Mouse (Mus musculus): Measurements from ENCODE around the gene Tnfsf13. TPM values are rescaled to one million over a fixed set of nuclear protein-coding genes. Genes with fewer than 3 reads are reported as not detected.
A peak's percentile ranks its signal among the peaks of the same experiment; 100 is the strongest.
"Not testable (repeated sequence)": the region's sequence is repeated elsewhere in the genome, so short reads cannot be mapped to it uniquely, and the experiment has no call there.

The Tnfsf13 gene
- total RNA-seq (2014; rRNA removed; ENCODE audit: low replicate concordance) (0.81 TPM in 1 of 2 replicates, not detected in the other), polyA plus RNA-seq (2015; fragmentation: Nextera tagmentation; extraction: Ambion mirVana) (0.57 and 0.89 TPM in 2 replicates)

DNA sequence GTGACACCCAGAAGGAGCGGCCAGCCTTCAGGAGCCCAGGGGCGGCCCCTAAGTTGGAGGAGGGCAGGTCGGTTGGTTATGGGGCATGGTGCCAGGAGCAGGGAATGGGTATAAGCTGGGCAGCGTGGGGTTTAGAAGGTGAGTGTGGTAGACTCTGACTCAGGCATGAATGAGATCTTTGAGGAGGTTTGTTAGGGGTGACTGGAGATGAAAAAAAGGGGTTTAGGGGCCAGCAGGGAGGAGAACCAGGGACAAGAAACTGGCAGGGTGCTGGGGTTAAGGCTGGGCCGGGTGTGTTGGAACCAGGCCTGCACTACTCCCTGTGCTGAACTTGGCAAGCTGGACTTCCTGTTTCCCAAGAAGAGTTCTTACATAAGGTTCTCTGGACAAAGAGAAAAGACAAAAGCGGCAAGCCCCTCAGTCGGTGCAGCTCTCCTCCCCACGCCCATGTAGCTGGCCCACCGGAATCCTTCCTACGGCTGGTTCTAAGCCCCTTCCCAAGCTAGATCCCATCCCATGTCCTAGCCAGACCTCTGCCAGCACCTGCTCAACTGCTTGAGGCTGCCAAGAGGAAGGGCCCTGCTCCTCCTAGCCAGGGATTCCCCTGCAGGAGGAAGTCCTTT, at the start of gene Tnfsf13:
TSS of gene Tnfsf13 (minus strand) at position 259 of the 623 bp plus-strand sequence.
- H3K9me3 ChIP-seq (replicated peaks; ENCODE audit: control insufficient read depth, low read length), result no peaks in the 10 kb centered on the region
- H3K27me3 ChIP-seq (ENCODE audit: control insufficient read depth, insufficient read depth, low read length), result no peaks in the 10 kb centered on the region
- DNase-seq (ENCODE audit: low spot score), result peak; percentile 79
- TF ChIP-seq EP300 (IDR thresholded peaks at IDR 0.05; ENCODE audit: low read depth), result no peak
- no peak for TF ChIP-seq CTCF (IDR thresholded peaks at IDR 0.05; ENCODE audit: low read depth)
- peak within 1 kb of the TSS; percentile 87 for H3K27ac ChIP-seq (ENCODE audit: low read depth)
- no peaks in the 10 kb centered on the region for H3K36me3 ChIP-seq (replicated peaks; ENCODE audit: control insufficient read depth, insufficient read depth, low read length)
- H3K4me3 ChIP-seq (ENCODE audit: low read depth, low read length), result no peak within 1 kb of the TSS
- WGBS, result 46% methylated on average over 10 of the region's 10 CpGs
- peak; percentile 28; the same call in 1 of the 2 replicates for ATAC-seq (ENCODE audit: insufficient read depth, low read depth)
- H3K4me1 ChIP-seq (ENCODE audit: control insufficient read depth, insufficient read depth), result peaks cover 28% of the 10 kb centered on the region
- H3K4me2 ChIP-seq (ENCODE audit: low read depth, low read length), result peak within 1 kb of the TSS; percentile 41
- H3K9ac ChIP-seq (replicated peaks; ENCODE audit: low read depth, low read length), result 0 out of 2 replicates have a peak within 1 kb of the TSS, but pooled peaks have one; percentile 15

DNA sequence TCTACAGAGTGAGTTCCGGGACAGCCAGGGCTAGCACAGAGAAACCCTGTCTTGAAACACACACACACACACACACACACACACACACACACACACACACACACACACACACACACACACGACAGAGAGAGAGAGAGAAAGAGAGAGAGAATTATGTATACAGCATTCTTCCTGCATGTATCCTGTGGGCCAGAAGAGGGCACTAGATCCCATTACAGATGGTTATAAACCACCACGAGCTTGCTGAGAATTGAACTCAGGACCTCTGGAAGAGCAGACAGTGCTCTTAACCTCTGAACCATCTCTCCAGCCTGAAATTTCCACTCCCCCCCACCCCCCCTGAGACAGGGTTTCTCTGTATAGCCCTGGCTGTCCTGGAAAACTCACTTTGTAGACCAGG, 45.8 kb upstream of the Tnfsf13 start:
- H3K27ac ChIP-seq (ENCODE audit: low read depth); H3K4me1 ChIP-seq (ENCODE audit: control insufficient read depth, insufficient read depth); H3K4me3 ChIP-seq (ENCODE audit: low read depth, low read length); H3K4me2 ChIP-seq (ENCODE audit: low read depth, low read length); ATAC-seq (ENCODE audit: insufficient read depth, low read depth); H3K9ac ChIP-seq (replicated peaks; ENCODE audit: low read depth, low read length); H3K9me3 ChIP-seq (replicated peaks; ENCODE audit: control insufficient read depth, low read length); H3K27me3 ChIP-seq (ENCODE audit: control insufficient read depth, insufficient read depth, low read length); DNase-seq (ENCODE audit: low spot score): not testable (repeated sequence)
- 79% methylated on average over 2 of the region's 3 CpGs for WGBS
- H3K36me3 ChIP-seq (replicated peaks; ENCODE audit: control insufficient read depth, insufficient read depth, low read length), result peaks cover 26% of the 10 kb centered on the region
- TF ChIP-seq CTCF (IDR thresholded peaks at IDR 0.05; ENCODE audit: low read depth), result peak; percentile 22; the same call in 1 of the 2 replicates

DNA sequence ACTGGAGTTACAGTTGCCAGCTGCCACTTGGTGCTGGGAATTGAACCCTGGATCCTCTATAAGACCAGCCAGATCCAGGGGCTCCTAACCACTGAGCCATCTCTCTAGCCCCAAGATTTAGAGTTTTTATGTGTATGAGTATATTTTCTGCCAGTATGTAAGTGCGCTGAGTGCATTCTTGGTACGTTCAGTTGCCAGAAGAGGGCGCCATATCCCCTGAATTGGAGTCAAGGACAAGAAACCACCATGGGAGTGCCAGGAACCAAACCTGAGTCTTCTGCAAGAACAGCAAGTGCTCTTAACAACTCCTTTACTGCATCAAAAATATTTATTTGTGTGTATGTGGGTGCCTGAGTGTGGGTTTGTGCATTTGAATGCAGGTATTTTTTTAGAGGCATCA, 43.5 kb upstream of the Tnfsf13 start:
- no peaks in the 10 kb centered on the region for H3K9me3 ChIP-seq (replicated peaks; ENCODE audit: control insufficient read depth, low read length)
- no peak overlapping the region for H3K27ac ChIP-seq (ENCODE audit: low read depth)
- H3K36me3 ChIP-seq (replicated peaks; ENCODE audit: control insufficient read depth, insufficient read depth, low read length), result peaks cover 3% of the 10 kb centered on the region
- DNase-seq (ENCODE audit: low spot score), result peak; percentile 10
- TF ChIP-seq CTCF (IDR thresholded peaks at IDR 0.05; ENCODE audit: low read depth) (peak; percentile 37), EP300 (IDR thresholded peaks at IDR 0.05; ENCODE audit: low read depth) (no peak)
- H3K4me3 ChIP-seq (ENCODE audit: low read depth, low read length), result no peak overlapping the region
- no peaks in the 10 kb centered on the region for H3K27me3 ChIP-seq (ENCODE audit: control insufficient read depth, insufficient read depth, low read length)
- no peaks in the 10 kb centered on the region for H3K4me1 ChIP-seq (ENCODE audit: control insufficient read depth, insufficient read depth)
- no peak overlapping the region for H3K4me2 ChIP-seq (ENCODE audit: low read depth, low read length)
- ATAC-seq (ENCODE audit: insufficient read depth, low read depth), result no peak
- WGBS, result 32% methylated on average over 3 of the region's 3 CpGs
- H3K9ac ChIP-seq (replicated peaks; ENCODE audit: low read depth, low read length), result no peak overlapping the region

DNA sequence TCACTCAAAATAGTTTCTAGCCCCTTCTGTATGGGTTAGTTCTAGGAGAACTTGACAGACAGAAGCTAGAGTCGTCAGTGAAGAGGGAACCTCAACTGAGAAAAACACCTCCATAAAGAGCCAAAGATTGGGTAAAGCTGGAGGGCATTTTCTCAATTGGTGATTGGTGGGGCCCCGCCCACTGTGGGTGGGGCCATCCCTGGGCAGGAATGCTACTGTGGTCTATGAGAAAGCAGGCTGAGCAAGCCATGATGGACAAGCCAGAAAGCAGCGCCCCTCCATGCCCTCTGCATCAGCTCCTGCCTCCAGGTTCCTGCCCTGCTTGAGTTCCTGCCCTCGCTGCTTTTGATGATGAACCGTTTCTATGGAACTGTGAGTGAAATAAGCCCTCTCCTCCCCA, 40.4 kb upstream of the Tnfsf13 start:
- no peak overlapping the region for H3K4me3 ChIP-seq (ENCODE audit: low read depth, low read length)
- no peak overlapping the region for H3K9ac ChIP-seq (replicated peaks; ENCODE audit: low read depth, low read length)
- H3K4me1 ChIP-seq (ENCODE audit: control insufficient read depth, insufficient read depth), result no peaks in the 10 kb centered on the region
- 24% methylated on average over 5 of the region's 5 CpGs for WGBS
- H3K9me3 ChIP-seq (replicated peaks; ENCODE audit: control insufficient read depth, low read length), result no peaks in the 10 kb centered on the region
- no peaks in the 10 kb centered on the region for H3K36me3 ChIP-seq (replicated peaks; ENCODE audit: control insufficient read depth, insufficient read depth, low read length)
- H3K4me2 ChIP-seq (ENCODE audit: low read depth, low read length), result no peak overlapping the region
- no peak overlapping the region for H3K27ac ChIP-seq (ENCODE audit: low read depth)
- TF ChIP-seq CTCF (IDR thresholded peaks at IDR 0.05; ENCODE audit: low read depth), result no peak
- no peak for TF ChIP-seq EP300 (IDR thresholded peaks at IDR 0.05; ENCODE audit: low read depth)
- ATAC-seq (ENCODE audit: insufficient read depth, low read depth) (no peak), DNase-seq (ENCODE audit: low spot score) (no peak)
- H3K27me3 ChIP-seq (ENCODE audit: control insufficient read depth, insufficient read depth, low read length), result no peaks in the 10 kb centered on the region

DNA sequence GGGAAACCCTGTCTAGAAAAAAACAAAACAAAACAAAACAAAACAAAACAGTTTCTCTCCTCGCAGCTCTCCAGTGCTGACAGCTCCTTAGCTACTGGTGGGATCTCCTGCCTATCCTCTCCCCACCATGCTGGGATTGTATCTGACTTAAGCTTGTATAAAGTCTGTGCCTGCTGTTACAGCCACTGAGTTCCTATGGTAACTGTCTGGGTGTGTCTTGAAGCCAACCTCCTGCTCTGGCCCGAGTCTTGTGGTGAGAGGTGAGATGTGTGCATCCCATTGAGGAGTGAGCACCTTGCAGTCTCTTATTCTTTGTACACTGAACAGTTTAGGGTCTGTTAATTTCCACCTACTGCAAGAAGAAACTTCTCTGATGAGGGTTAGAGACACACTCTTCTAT, 37.5 kb upstream of the Tnfsf13 start:
- Histone ChIP-seq H3K27me3 (ENCODE audit: control insufficient read depth, insufficient read depth, low read length) (no peaks in the 10 kb centered on the region), H3K36me3 (replicated peaks; ENCODE audit: control insufficient read depth, insufficient read depth, low read length) (no peaks in the 10 kb centered on the region), H3K27ac (ENCODE audit: low read depth) (no peak overlapping the region), H3K9ac (replicated peaks; ENCODE audit: low read depth, low read length) (no peak overlapping the region), H3K9me3 (replicated peaks; ENCODE audit: control insufficient read depth, low read length) (no peaks in the 10 kb centered on the region), H3K4me2 (ENCODE audit: low read depth, low read length) (no peak overlapping the region), H3K4me1 (ENCODE audit: control insufficient read depth, insufficient read depth) (no peaks in the 10 kb centered on the region), H3K4me3 (ENCODE audit: low read depth, low read length) (no peak overlapping the region)
- no peak for TF ChIP-seq EP300 (IDR thresholded peaks at IDR 0.05; ENCODE audit: low read depth)
- TF ChIP-seq CTCF (IDR thresholded peaks at IDR 0.05; ENCODE audit: low read depth), result no peak
- DNase-seq (ENCODE audit: low spot score) (no peak), ATAC-seq (ENCODE audit: insufficient read depth, low read depth) (no peak)
- WGBS, result 25% methylated on average over 2 of the region's 2 CpGs

DNA sequence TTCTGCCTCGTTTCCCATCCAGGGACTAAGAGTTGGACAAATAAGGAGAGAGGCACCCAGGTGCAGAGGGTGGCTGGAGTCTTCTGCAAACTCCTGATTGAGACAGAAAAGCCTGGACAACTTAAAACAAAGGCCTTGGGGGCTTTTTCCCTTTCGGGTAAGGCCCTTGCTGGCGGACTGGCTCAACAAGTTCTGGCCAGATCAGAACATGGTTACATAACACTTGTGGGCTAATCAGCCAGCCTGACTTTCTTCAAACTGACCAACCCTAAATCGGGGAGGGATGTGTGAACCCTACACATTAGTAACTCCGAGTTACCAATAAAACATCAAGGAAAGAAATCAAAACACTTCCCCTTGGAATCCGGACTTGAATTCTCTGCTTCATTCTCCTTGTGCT, 35.3 kb upstream of the Tnfsf13 start:
- no peaks in the 10 kb centered on the region for H3K27me3 ChIP-seq (ENCODE audit: control insufficient read depth, insufficient read depth, low read length)
- WGBS, result 80% methylated on average over 6 of the region's 6 CpGs
- DNase-seq (ENCODE audit: low spot score) (no peak), ATAC-seq (ENCODE audit: insufficient read depth, low read depth) (no peak)
- no peak for TF ChIP-seq EP300 (IDR thresholded peaks at IDR 0.05; ENCODE audit: low read depth)
- no peak for TF ChIP-seq CTCF (IDR thresholded peaks at IDR 0.05; ENCODE audit: low read depth)
- no peaks in the 10 kb centered on the region for H3K4me1 ChIP-seq (ENCODE audit: control insufficient read depth, insufficient read depth)
- H3K36me3 ChIP-seq (replicated peaks; ENCODE audit: control insufficient read depth, insufficient read depth, low read length), result no peaks in the 10 kb centered on the region
- no peak overlapping the region for H3K27ac ChIP-seq (ENCODE audit: low read depth)
- no peak overlapping the region for H3K9ac ChIP-seq (replicated peaks; ENCODE audit: low read depth, low read length)
- no peak overlapping the region for H3K4me2 ChIP-seq (ENCODE audit: low read depth, low read length)
- H3K9me3 ChIP-seq (replicated peaks; ENCODE audit: control insufficient read depth, low read length), result no peaks in the 10 kb centered on the region
- H3K4me3 ChIP-seq (ENCODE audit: low read depth, low read length), result no peak overlapping the region
